Mouse (Mus musculus): ENCODE results near the gene Pik3c2b. TPM values are rescaled to one million over a fixed set of nuclear protein-coding genes. Genes with fewer than 3 reads are reported as not detected.
"Not testable (repeated sequence)": the region's sequence is repeated elsewhere in the genome, so short reads cannot be mapped to it uniquely, and the experiment has no call there.

Pik3c2b gene
- polyA plus RNA-seq, 1 experiment from 2014 or later: 22.0 TPM

- H3K9me3 ChIP-seq; ATAC-seq (ENCODE audit: low FRiP score); H3K27me3 ChIP-seq; H3K27ac ChIP-seq; H3K4me2 ChIP-seq; H3K9ac ChIP-seq; H3K4me3 ChIP-seq (replicated peaks): not testable (repeated sequence)
- 96% methylated on average over 2 of the region's 2 CpGs for WGBS
- Histone ChIP-seq H3K4me1 (peaks cover 14% of the 10 kb centered on the region), H3K36me3 (replicated peaks) (peaks cover 20% of the 10 kb centered on the region)
Measured at GRCm38 (mm10) chr1:133021971-133022370, 23.5 kb upstream of the Pik3c2b start.

DNA sequence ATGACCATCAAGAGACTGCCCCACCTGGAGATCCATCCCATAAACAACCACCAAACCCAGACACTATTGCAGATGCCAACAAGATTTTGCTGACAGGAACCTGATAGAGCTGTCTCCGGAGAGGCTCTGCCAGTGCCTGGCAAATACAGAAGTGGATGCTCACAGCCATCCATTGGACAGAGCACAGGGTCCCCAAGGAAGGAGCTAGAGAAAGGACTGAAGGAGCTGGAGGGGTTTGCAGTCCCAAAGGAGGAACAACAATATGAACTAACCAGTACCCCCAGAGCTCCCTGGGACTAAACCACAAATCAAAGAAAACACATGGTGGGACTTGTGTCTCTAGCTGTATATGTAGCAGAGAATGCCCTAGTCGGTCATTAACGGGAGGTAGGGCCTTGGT lies 21.7 kb upstream of the Pik3c2b start:
- not testable (repeated sequence) for H3K4me3 ChIP-seq (replicated peaks); H3K36me3 ChIP-seq (replicated peaks); ATAC-seq (ENCODE audit: low FRiP score); H3K27ac ChIP-seq; H3K9ac ChIP-seq; H3K27me3 ChIP-seq; H3K9me3 ChIP-seq
- peak overlapping the region; percentile 64 for H3K4me2 ChIP-seq
- WGBS: 91% methylated on average over 3 of the region's 3 CpGs
- peaks cover 14% of the 10 kb centered on the region for H3K4me1 ChIP-seq

GRCm38 (mm10) chr1:133024426-133024825 lies 21.0 kb upstream of the Pik3c2b start:
- H3K27me3 ChIP-seq: no peaks in the 10 kb centered on the region
- ATAC-seq (ENCODE audit: low FRiP score): no peak
- no peak overlapping the region for H3K27ac ChIP-seq
- WGBS: 42% methylated on average over 7 of the region's 7 CpGs
- H3K4me1 ChIP-seq: peaks cover 14% of the 10 kb centered on the region
- H3K4me3 ChIP-seq (replicated peaks): peak overlapping the region; percentile 67
- no peaks in the 10 kb centered on the region for H3K9me3 ChIP-seq
- H3K36me3 ChIP-seq (replicated peaks): no peaks in the 10 kb centered on the region
- H3K4me2 ChIP-seq: peak overlapping the region; percentile 64
- H3K9ac ChIP-seq: peak overlapping the region; percentile 88

DNA sequence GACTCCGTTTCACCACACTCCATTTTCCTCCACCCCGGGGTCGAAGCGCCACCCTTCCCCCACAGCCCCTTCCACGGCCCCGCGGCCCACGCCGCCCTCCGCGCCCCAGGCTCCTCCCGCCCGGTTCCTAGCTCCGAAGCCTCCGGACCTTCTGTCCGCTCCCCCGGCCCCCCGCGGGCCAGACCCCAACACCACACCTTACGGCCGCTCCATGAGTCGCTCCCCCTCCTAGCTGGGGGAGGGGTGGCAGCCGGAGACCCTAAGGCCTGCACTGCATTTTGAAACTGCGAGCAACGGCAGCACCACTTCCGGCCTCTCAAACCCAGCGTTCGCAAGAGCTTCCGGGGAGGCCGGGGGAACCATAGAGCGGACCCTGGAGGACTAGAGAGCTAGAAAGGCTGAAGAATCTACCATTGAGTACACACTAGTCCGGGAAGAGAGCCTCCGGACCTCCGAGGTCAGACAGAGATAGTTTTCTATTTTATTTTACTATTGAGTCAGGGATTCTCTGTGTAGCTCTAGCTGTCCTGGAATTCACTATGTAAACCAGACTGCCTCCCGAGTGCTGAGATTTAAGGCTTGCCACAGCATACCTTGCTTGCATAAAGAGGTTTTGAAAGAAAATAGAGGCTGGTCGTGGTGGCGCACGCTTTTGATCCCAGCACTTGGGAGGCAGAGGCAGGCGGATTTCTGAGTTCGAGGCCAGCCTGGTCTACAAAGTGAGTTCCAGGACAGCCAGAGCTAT lies 20.2 kb upstream of the Pik3c2b start:
- H3K4me1 ChIP-seq: peaks cover 13% of the 10 kb centered on the region
- H3K9me3 ChIP-seq: no peaks in the 10 kb centered on the region
- ATAC-seq (ENCODE audit: low FRiP score): peak; percentile 95
- 1% methylated on average over 40 of the region's 40 CpGs for WGBS
- H3K36me3 ChIP-seq (replicated peaks): no peaks in the 10 kb centered on the region
- peak overlapping the region; percentile 87 for H3K27ac ChIP-seq
- peak overlapping the region; percentile 64 for H3K4me2 ChIP-seq
- H3K4me3 ChIP-seq (replicated peaks): peak overlapping the region; percentile 67
- H3K27me3 ChIP-seq: no peaks in the 10 kb centered on the region
- H3K9ac ChIP-seq: peak overlapping the region; percentile 88

DNA sequence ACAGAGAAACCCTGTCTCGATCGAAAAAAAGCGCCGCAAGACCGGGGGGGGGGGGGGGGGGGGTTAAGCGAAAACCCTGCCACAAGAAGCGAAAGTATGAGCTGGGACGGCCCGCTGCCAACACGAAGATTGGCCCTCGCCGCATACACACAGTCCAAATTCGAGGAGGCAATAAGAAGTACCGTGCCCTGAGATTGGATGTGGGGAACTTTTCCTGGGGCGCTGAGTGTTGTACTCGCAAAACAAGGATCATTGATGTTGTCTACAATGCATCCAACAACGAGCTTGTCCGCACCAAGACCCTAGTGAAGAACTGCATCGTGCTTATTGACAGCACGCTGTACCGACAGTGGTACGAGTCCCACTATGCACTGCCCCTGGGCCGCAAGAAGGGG lies 19.7 kb upstream of the Pik3c2b start:
- WGBS: 35% methylated on average over 21 of the region's 23 CpGs
- Histone ChIP-seq H3K4me2 (peak overlapping the region; percentile 64), H3K4me3 (replicated peaks) (peak overlapping the region; percentile 67), H3K9ac (peak overlapping the region; percentile 88; the same call in 1 of the 2 replicates)
- not testable (repeated sequence) for H3K27me3 ChIP-seq; H3K9me3 ChIP-seq; H3K27ac ChIP-seq; H3K36me3 ChIP-seq (replicated peaks); H3K4me1 ChIP-seq; ATAC-seq (ENCODE audit: low FRiP score)

- H3K36me3 ChIP-seq (replicated peaks): no peaks in the 10 kb centered on the region
- no peak for ATAC-seq (ENCODE audit: low FRiP score)
- no peak overlapping the region for H3K4me2 ChIP-seq
- no peaks in the 10 kb centered on the region for H3K27me3 ChIP-seq
- no peak overlapping the region for H3K9ac ChIP-seq
- no peaks in the 10 kb centered on the region for H3K9me3 ChIP-seq
- H3K4me1 ChIP-seq: peaks cover 9% of the 10 kb centered on the region
- 97% methylated on average over 2 of the region's 2 CpGs for WGBS
- no peak overlapping the region for H3K27ac ChIP-seq
- no peak overlapping the region for H3K4me3 ChIP-seq (replicated peaks)
Measured at GRCm38 (mm10) chr1:133027126-133027525, 18.3 kb upstream of the Pik3c2b start.

GRCm38 (mm10) chr1:133027980-133028379 lies 17.5 kb upstream of the Pik3c2b start:
- H3K4me2 ChIP-seq: no peak overlapping the region
- H3K4me3 ChIP-seq (replicated peaks): no peak overlapping the region
- H3K27ac ChIP-seq: no peak overlapping the region
- no peaks in the 10 kb centered on the region for H3K36me3 ChIP-seq (replicated peaks)
- WGBS: 34% methylated on average over 7 of the region's 7 CpGs
- peaks cover 15% of the 10 kb centered on the region for H3K4me1 ChIP-seq
- no peaks in the 10 kb centered on the region for H3K9me3 ChIP-seq
- ATAC-seq (ENCODE audit: low FRiP score): no peak
- H3K9ac ChIP-seq: no peak overlapping the region
- H3K27me3 ChIP-seq: no peaks in the 10 kb centered on the region

- H3K27ac ChIP-seq: no peak overlapping the region
- H3K9ac ChIP-seq: no peak overlapping the region
- 85% methylated on average over 3 of the region's 3 CpGs for WGBS
- no peaks in the 10 kb centered on the region for H3K27me3 ChIP-seq
- H3K4me1 ChIP-seq: peaks cover 8% of the 10 kb centered on the region
- no peak overlapping the region for H3K4me2 ChIP-seq
- no peak overlapping the region for H3K4me3 ChIP-seq (replicated peaks)
- no peaks in the 10 kb centered on the region for H3K36me3 ChIP-seq (replicated peaks)
- no peak for ATAC-seq (ENCODE audit: low FRiP score)
- H3K9me3 ChIP-seq: no peaks in the 10 kb centered on the region
Measured at GRCm38 (mm10) chr1:133029744-133030143, 15.7 kb upstream of the Pik3c2b start.

DNA sequence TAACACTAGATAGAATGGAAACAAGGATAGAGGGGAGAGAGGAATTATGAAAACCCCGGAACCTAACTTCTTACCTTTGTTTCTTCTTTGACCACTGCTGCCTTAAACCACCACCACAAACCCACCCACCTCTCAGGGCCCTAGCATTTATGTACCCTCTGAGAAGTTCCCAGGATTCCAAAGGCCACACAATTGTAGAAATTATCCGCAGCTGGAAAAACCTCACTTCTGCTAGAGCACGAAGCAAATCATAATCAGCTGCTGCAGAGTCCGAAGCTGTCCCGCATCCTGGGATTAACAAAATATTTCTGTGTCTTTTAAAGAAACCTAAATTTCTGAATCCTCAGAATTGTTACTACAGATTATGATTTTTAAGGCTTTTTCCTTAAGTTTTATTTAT lies 15.0 kb upstream of the Pik3c2b start, which contains the start of gene Mdm4:
TSS of gene Mdm4 (minus strand) at position 101 of the 400 bp plus-strand sequence.
- no peak within 1 kb of the TSS for H3K9ac ChIP-seq
- H3K27ac ChIP-seq: no peak within 1 kb of the TSS
- WGBS: 93% methylated on average over 5 of the region's 5 CpGs
- H3K4me3 ChIP-seq (replicated peaks): no peak within 1 kb of the TSS
- H3K4me2 ChIP-seq: no peak within 1 kb of the TSS
- ATAC-seq (ENCODE audit: low FRiP score): no peak
- H3K36me3 ChIP-seq (replicated peaks): no peaks in the 10 kb centered on the region
- no peaks in the 10 kb centered on the region for H3K9me3 ChIP-seq
- H3K27me3 ChIP-seq: no peaks in the 10 kb centered on the region
- peaks cover 8% of the 10 kb centered on the region for H3K4me1 ChIP-seq

DNA sequence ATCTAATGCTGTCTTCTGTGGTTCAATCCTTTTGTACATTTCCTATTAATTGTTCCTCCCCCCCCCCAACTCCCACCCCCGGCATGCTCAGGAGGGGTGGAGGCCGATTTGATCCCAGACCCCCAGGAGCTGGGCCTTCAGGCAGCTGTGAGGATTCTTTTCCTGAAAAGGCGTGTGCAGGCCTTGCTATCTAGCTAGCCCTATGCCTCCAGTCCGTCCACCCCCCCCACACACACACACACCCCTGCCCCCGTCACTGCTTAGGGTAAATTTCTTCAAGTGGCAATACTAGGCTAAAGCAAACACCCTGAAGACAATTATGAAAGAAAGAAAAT lies 12.5 kb upstream of the Pik3c2b start:
- Histone ChIP-seq H3K9ac (peak overlapping the region; percentile 56), H3K9me3 (no peaks in the 10 kb centered on the region), H3K4me3 (replicated peaks) (peak overlapping the region; percentile 46), H3K27me3 (no peaks in the 10 kb centered on the region), H3K36me3 (replicated peaks) (no peaks in the 10 kb centered on the region), H3K27ac (peak overlapping the region; percentile 74), H3K4me1 (peaks cover 8% of the 10 kb centered on the region), H3K4me2 (peak overlapping the region; percentile 60)
- WGBS: 13% methylated on average over 5 of the region's 5 CpGs
- peak; percentile 30; the same call in 1 of the 2 replicates for ATAC-seq (ENCODE audit: low FRiP score)

- 1% methylated on average over 28 of the region's 28 CpGs for WGBS
- Histone ChIP-seq H3K4me1 (peaks cover 8% of the 10 kb centered on the region), H3K9ac (peak overlapping the region; percentile 56), H3K27me3 (no peaks in the 10 kb centered on the region), H3K9me3 (no peaks in the 10 kb centered on the region), H3K27ac (peak overlapping the region; percentile 74), H3K36me3 (replicated peaks) (no peaks in the 10 kb centered on the region), H3K4me3 (replicated peaks) (peak overlapping the region; percentile 46), H3K4me2 (peak overlapping the region; percentile 60)
- peak; percentile 87 for ATAC-seq (ENCODE audit: low FRiP score)
Measured at GRCm38 (mm10) chr1:133033316-133034090, 12.0 kb upstream of the Pik3c2b start.

DNA sequence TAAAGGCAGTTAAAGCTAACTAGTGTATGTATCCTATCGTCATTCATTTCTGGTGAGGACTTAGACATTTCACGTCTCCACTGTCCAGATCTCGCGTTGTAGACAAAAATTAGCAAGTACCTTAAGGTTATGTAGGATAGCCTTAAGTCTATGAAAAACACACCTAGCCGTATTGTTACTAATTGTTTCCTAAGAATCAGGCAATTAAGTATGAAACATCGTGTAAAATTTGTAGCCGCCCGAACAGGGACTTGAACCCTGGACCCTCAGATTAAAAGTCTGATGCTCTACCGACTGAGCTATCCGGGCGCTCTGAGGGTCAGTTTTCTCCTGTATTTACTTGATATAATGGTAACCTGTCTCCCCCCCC lies 11.4 kb upstream of the Pik3c2b start:
- no peak overlapping the region for H3K9ac ChIP-seq
- ATAC-seq (ENCODE audit: low FRiP score): peak; percentile 61
- 1% methylated on average over 11 of the region's 11 CpGs for WGBS

More for the DNA sequence above, 11.4 kb upstream of the Pik3c2b start:
- Histone ChIP-seq H3K4me3 (replicated peaks) (peak overlapping the region; percentile 46), H3K9me3 (no peaks in the 10 kb centered on the region), H3K27me3 (no peaks in the 10 kb centered on the region), H3K4me1 (peaks cover 8% of the 10 kb centered on the region), H3K27ac (no peak overlapping the region), H3K4me2 (peak overlapping the region; percentile 60), H3K36me3 (replicated peaks) (no peaks in the 10 kb centered on the region)

All from forebrain, embryonic 12.5 days (tissue).